Comparison of ENCODE assay signal across 8 mouse cellular contexts in genomic region chr1:180256866-180257265, GRCm38 (mm10). TPM values are rescaled to one million over a fixed set of nuclear protein-coding genes. Genes with fewer than 3 reads are reported as not detected.
DNase-seq lines count a peak whose midpoint lies in the region; ATAC-seq and TF ChIP-seq lines count a peak whose summit lies in the region.

No protein-coding gene starts in this region.

- no peaks in the 10 kb centered on the region for H3K9me3 ChIP-seq in embryonic facial prominence, embryonic 11.5 days (replicated peaks; ENCODE audit: control insufficient read depth, low read length)
- no peaks in the 10 kb centered on the region for H3K9me3 ChIP-seq in hindbrain, embryonic 14.5 days (ENCODE audit: control insufficient read depth, low read length)
- H3K9me3 ChIP-seq in midbrain, embryonic 14.5 days (ENCODE audit: control insufficient read depth, low read length): no peaks in the 10 kb centered on the region

- no peaks in the 10 kb centered on the region for H3K27me3 ChIP-seq in kidney, adult 2 months (replicated peaks; ENCODE audit: control insufficient read depth, insufficient read depth, low read length)
- peaks cover 7% of the 10 kb centered on the region; the same call in 1 of the 2 replicates for H3K27me3 ChIP-seq in embryonic facial prominence, embryonic 11.5 days (ENCODE audit: control insufficient read depth, insufficient read depth, low read length)
- H3K27me3 ChIP-seq in hindbrain, embryonic 14.5 days (ENCODE audit: control insufficient read depth, insufficient read depth, low read length): 0 out of 2 replicates have a peak, but pooled peaks cover 4% of the 10 kb centered on the region
- peaks cover 7% of the 10 kb centered on the region; the same call in 1 of the 2 replicates for H3K27me3 ChIP-seq in midbrain, embryonic 14.5 days (ENCODE audit: control insufficient read depth, insufficient read depth, low read length)

- peak; percentile 26 for DNase-seq in kidney, adult 2 months
- no peak for DNase-seq in kidney, postnatal 4 days
- DNase-seq in embryonic facial prominence, embryonic 11.5 days (ENCODE audit: low spot score): no peak
- DNase-seq in hindbrain, embryonic 14.5 days (ENCODE audit: low spot score): no peak
- DNase-seq in midbrain, embryonic 14.5 days: peak; percentile 12
- DNase-seq in yolk sac, embryonic 10.5 days (ENCODE audit: low spot score): no peak
- DNase-seq in frontal cortex, postnatal 36 days (ENCODE audit: low spot score in 2 of 2): no peak
- no peak for DNase-seq in gastrocnemius, postnatal 10 days

- H3K9ac ChIP-seq in embryonic facial prominence, embryonic 11.5 days (replicated peaks; ENCODE audit: low read length): no peak overlapping the region
- H3K9ac ChIP-seq in hindbrain, embryonic 14.5 days: peak overlapping the region; percentile 87
- H3K9ac ChIP-seq in midbrain, embryonic 14.5 days (replicated peaks; ENCODE audit: low read length): peak overlapping the region; percentile 86

- no peaks in the 10 kb centered on the region for H3K36me3 ChIP-seq in kidney, adult 2 months (ENCODE audit: control insufficient read depth, insufficient read depth, low read length)
- H3K36me3 ChIP-seq in embryonic facial prominence, embryonic 11.5 days (replicated peaks; ENCODE audit: control insufficient read depth, insufficient read depth, low read depth, low read length): no peaks in the 10 kb centered on the region
- no peaks in the 10 kb centered on the region for H3K36me3 ChIP-seq in hindbrain, embryonic 14.5 days (replicated peaks; ENCODE audit: control insufficient read depth, insufficient read depth)
- no peaks in the 10 kb centered on the region for H3K36me3 ChIP-seq in midbrain, embryonic 14.5 days (ENCODE audit: control insufficient read depth, insufficient read depth, low read length)

- TF ChIP-seq POLR2A in kidney, adult 2 months (IDR thresholded peaks at IDR 0.05; ENCODE audit: low read depth, low read length): no peak

- H3K4me3 ChIP-seq in kidney, adult 2 months (ENCODE audit: insufficient read depth, low read depth, low read length): peak overlapping the region; percentile 65
- H3K4me3 ChIP-seq in embryonic facial prominence, embryonic 11.5 days (ENCODE audit: low read depth, low read length): peak overlapping the region; percentile 77
- peak overlapping the region; percentile 77 for H3K4me3 ChIP-seq in hindbrain, embryonic 14.5 days (replicated peaks; ENCODE audit: low read length)
- peak overlapping the region; percentile 79 for H3K4me3 ChIP-seq in midbrain, embryonic 14.5 days (replicated peaks; ENCODE audit: low read depth, low read length)

- ATAC-seq in embryonic facial prominence, embryonic 11.5 days (replicated peaks; ENCODE audit: insufficient number of reproducible peaks, low FRiP score, low TSS enrichment, low read depth): no peak
- ATAC-seq in hindbrain, embryonic 14.5 days (ENCODE audit: low FRiP score): no peak
- no peak for ATAC-seq in midbrain, embryonic 14.5 days (ENCODE audit: low FRiP score, low TSS enrichment)

- peak overlapping the region; percentile 74 for H3K27ac ChIP-seq in kidney, adult 2 months (ENCODE audit: insufficient read depth, low read depth, low read length)
- H3K27ac ChIP-seq in embryonic facial prominence, embryonic 11.5 days (replicated peaks; ENCODE audit: low read depth, low read length): no peak overlapping the region
- 0 out of 2 replicates have a peak overlapping the region, but pooled peaks have one; percentile 80 for H3K27ac ChIP-seq in hindbrain, embryonic 14.5 days
- peak overlapping the region; percentile 72; the same call in 1 of the 2 replicates for H3K27ac ChIP-seq in midbrain, embryonic 14.5 days (replicated peaks; ENCODE audit: low read depth, low read length)

- peaks cover 7% of the 10 kb centered on the region; the same call in 1 of the 2 replicates for H3K4me1 ChIP-seq in kidney, adult 2 months (ENCODE audit: control insufficient read depth, insufficient read depth, low read length)
- no peaks in the 10 kb centered on the region; the same call in 1 of the 2 replicates for H3K4me1 ChIP-seq in embryonic facial prominence, embryonic 11.5 days (ENCODE audit: control insufficient read depth, insufficient read depth, low read length)
- H3K4me1 ChIP-seq in hindbrain, embryonic 14.5 days (replicated peaks; ENCODE audit: control insufficient read depth, insufficient read depth, low read length): peaks cover 11% of the 10 kb centered on the region
- 0 out of 2 replicates have a peak, but pooled peaks cover 8% of the 10 kb centered on the region for H3K4me1 ChIP-seq in midbrain, embryonic 14.5 days (ENCODE audit: control insufficient read depth, insufficient read depth, low read length)

- H3K4me2 ChIP-seq in embryonic facial prominence, embryonic 11.5 days (ENCODE audit: low read depth, low read length): peak overlapping the region; percentile 100; the same call in 1 of the 2 replicates
- H3K4me2 ChIP-seq in hindbrain, embryonic 14.5 days (replicated peaks): peak overlapping the region; percentile 76
- H3K4me2 ChIP-seq in midbrain, embryonic 14.5 days (ENCODE audit: low read length): peak overlapping the region; percentile 97

- TF ChIP-seq CTCF in kidney, adult 2 months (conservative IDR thresholded peaks at IDR 0.05; ENCODE audit: insufficient read depth, insufficient read length, low read depth, low read length): no peak

- WGBS in kidney, adult 2 months: 39% methylated on average over 4 of the region's 4 CpGs
- WGBS in embryonic facial prominence, embryonic 11.5 days: 63% methylated on average over 4 of the region's 4 CpGs
- WGBS in hindbrain, embryonic 14.5 days: 63% methylated on average over 4 of the region's 4 CpGs
- WGBS in midbrain, embryonic 14.5 days: 59% methylated on average over 4 of the region's 4 CpGs

RNA-seq across cellular contexts. Expression of gene Psen2, which starts 6.4 kb away (rescaled TPM):
- 41.3 and 44.6 TPM in 2 replicates for polyA plus RNA-seq in kidney, adult 2 months (2012; rRNA removed)
- polyA plus RNA-seq in embryonic facial prominence, embryonic 11.5 days (2014; fragmentation: Nextera tagmentation; extraction: Ambion mirVana): 5.2 and 6.2 TPM in 2 replicates
- polyA plus RNA-seq in hindbrain, embryonic 14.5 days (2014; fragmentation: Nextera tagmentation; extraction: Ambion mirVana): 16.0 and 16.5 TPM in 2 replicates
- 12.9 and 13.7 TPM in 2 replicates for polyA plus RNA-seq in midbrain, embryonic 14.5 days (2014; fragmentation: Nextera tagmentation; extraction: Ambion mirVana)
- total RNA-seq in gastrocnemius, postnatal 10 days (2021): 10 to 100 TPM; 11.3 to 11.7 TPM

RNA-seq across cellular contexts. Expression of gene Coq8a, which starts 57.5 kb away (rescaled TPM):
- 157 and 179 TPM in 2 replicates for polyA plus RNA-seq in kidney, adult 2 months (2012; rRNA removed)
- polyA plus RNA-seq in embryonic facial prominence, embryonic 11.5 days (2014; fragmentation: Nextera tagmentation; extraction: Ambion mirVana): 2.7 and 4.3 TPM in 2 replicates
- polyA plus RNA-seq in hindbrain, embryonic 14.5 days (2014; fragmentation: Nextera tagmentation; extraction: Ambion mirVana): 3.1 and 3.2 TPM in 2 replicates
- 2.0 and 2.1 TPM in 2 replicates for polyA plus RNA-seq in midbrain, embryonic 14.5 days (2014; fragmentation: Nextera tagmentation; extraction: Ambion mirVana)
- 100 to 1,000 TPM; 324 to 400 TPM for total RNA-seq in gastrocnemius, postnatal 10 days (2021)

Comparison
In these comparisons a context has a peak if more than half of its experiments do, and no peak if none do; other contexts are left out.
1. DNase-seq: peak in kidney, adult 2 months (single experiment) and midbrain, embryonic 14.5 days (single experiment); none in kidney, postnatal 4 days (0 of 2), embryonic facial prominence, embryonic 11.5 days (single experiment), hindbrain, embryonic 14.5 days (single experiment), yolk sac, embryonic 10.5 days (single experiment), frontal cortex, postnatal 36 days (0 of 2) and gastrocnemius, postnatal 10 days (single experiment).
2. RNA of gene Coq8a, which starts 57.5 kb away (polyA plus RNA-seq): 157 to 179 TPM in kidney, adult 2 months; 3.1 to 3.2 TPM in hindbrain, embryonic 14.5 days, 2.7 to 4.3 TPM in embryonic facial prominence, embryonic 11.5 days and 2.0 to 2.1 TPM in midbrain, embryonic 14.5 days; every median in the first group is over 10 times any median in the second.
3. Peak in every context shown above with its lines, with median percentiles within 50 percentile points of each other: H3K4me3 ChIP-seq and H3K4me2 ChIP-seq.